Mouse (Mus musculus) v-Abl transformed pro-B cells (cell line): ENCODE data around the gene Myrf.

Experiments
- in situ Hi-C, 2 experiments: fragments of 400-800 bp; cut with MboI; formaldehyde crosslinking; loops; one replicate each; pipeline ENCODE4 v1.15.1; 2025; ENCODE audit not compliant: unreplicated experiment in 2 of 2

Myrf gene

GRCm38 (mm10) chr19:10261369-10261768 is 20.8 kb upstream of the Myrf start:
- in situ Hi-C loops, result loop anchor here in 1 of 2 experiments (10.0 to 25.0 kb wide), 2 partner anchors 243 to 376 kb away; partner anchors contain the start of gene Vwce

- in situ Hi-C loops, result loop anchor here (5.0 to 25.0 kb wide), 4 partner anchors 49 to 379 kb away; partner anchors contain the start of gene Vwce (in 1 of the 2)
Measured at GRCm38 (mm10) chr19:10258279-10259011, 17.9 kb upstream of the Myrf start.

- in situ Hi-C loops, result no loop called here
Measured at GRCm38 (mm10) chr19:10248128-10248527, 7.6 kb upstream of the Myrf start.

GRCm38 (mm10) chr19:10247165-10247564 is 6.6 kb upstream of the Myrf start:
- in situ Hi-C loops, result no loop called here

- in situ Hi-C loops, result no loop called here
Measured at GRCm38 (mm10) chr19:10244183-10244582, 3.6 kb upstream of the Myrf start.

- in situ Hi-C loops, result no loop called here
Measured at GRCm38 (mm10) chr19:10242916-10243315, 2.4 kb upstream of the Myrf start.

GRCm38 (mm10) chr19:10239975-10240653 is 434 bp downstream of the Myrf start:
- in situ Hi-C loops, result no loop called here

- in situ Hi-C loops, result no loop called here
Measured at GRCm38 (mm10) chr19:10239419-10239818, 1.1 kb downstream of the Myrf start.

GRCm38 (mm10) chr19:10238477-10238876 is 2.1 kb downstream of the Myrf start:
- in situ Hi-C loops, result no loop called here

GRCm38 (mm10) chr19:10235784-10236565 is 4.6 kb downstream of the Myrf start:
- in situ Hi-C loops, result no loop called here

- in situ Hi-C loops, result no loop called here
Measured at GRCm38 (mm10) chr19:10232327-10233017, 8.1 kb downstream of the Myrf start.

GRCm38 (mm10) chr19:10231871-10232270 is 8.7 kb downstream of the Myrf start:
- in situ Hi-C loops, result no loop called here

GRCm38 (mm10) chr19:10231016-10231415 is 9.5 kb downstream of the Myrf start:
- in situ Hi-C loops, result no loop called here

- in situ Hi-C loops, result no loop called here
Measured at GRCm38 (mm10) chr19:10225767-10226166, 14.8 kb downstream of the Myrf start.

- in situ Hi-C loops, result loop anchor here in 1 of 2 experiments (25.0 kb wide), 1 partner anchor 1513 kb away; the partner anchor contains the start of gene Slc3a2
Measured at GRCm38 (mm10) chr19:10224637-10225453, 15.7 kb downstream of the Myrf start.

GRCm38 (mm10) chr19:10223561-10223960 is 17.0 kb downstream of the Myrf start:
- in situ Hi-C loops, result loop anchor here in 1 of 2 experiments (25.0 kb wide), 1 partner anchor 1511 kb away; the partner anchor contains the start of gene Slc3a2

GRCm38 (mm10) chr19:10222656-10223055 is 17.9 kb downstream of the Myrf start:
- in situ Hi-C loops, result loop anchor here in 1 of 2 experiments (25.0 kb wide), 1 partner anchor 1510 kb away; the partner anchor contains the start of gene Slc3a2

GRCm38 (mm10) chr19:10221585-10221984 is 19.0 kb downstream of the Myrf start:
- in situ Hi-C loops, result loop anchor here in 1 of 2 experiments (25.0 kb wide), 1 partner anchor 1509 kb away; the partner anchor contains the start of gene Slc3a2

GRCm38 (mm10) chr19:10219593-10219992 is 21.0 kb downstream of the Myrf start:
- in situ Hi-C loops, result loop anchor here in 1 of 2 experiments (25.0 kb wide), 1 partner anchor 1507 kb away; the partner anchor contains the start of gene Slc3a2
